Mouse (Mus musculus): ENCODE measurements around the gene Tpbpa. TPM values are rescaled to one million over a fixed set of nuclear protein-coding genes. Genes with fewer than 3 reads are reported as not detected.
"Not testable (repeated sequence)": the region's sequence is repeated elsewhere in the genome, so short reads cannot be mapped to it uniquely, and the experiment has no call there.

The Tpbpa gene
- polyA plus RNA-seq, 1 experiment from 2014 or later, result not detected

DNA sequence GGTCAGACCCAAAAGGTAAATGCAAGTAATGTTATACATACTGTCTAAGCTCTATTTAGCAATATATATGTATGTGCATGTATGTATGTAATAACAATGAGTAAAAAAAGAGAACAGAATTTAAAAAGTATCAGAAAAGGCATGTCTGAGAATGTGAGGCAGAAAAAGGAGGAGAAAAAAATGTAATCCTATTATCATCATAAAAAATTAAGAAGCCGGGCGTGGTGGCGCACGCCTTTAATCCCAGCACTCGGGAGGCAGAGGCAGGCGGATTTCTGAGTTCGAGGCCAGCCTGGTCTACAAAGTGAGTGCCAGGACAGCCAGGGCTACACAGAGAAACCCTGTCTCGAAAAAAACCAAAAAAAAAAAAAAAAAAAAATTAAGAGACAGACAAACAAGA is 45.0 kb downstream of the Tpbpa start, which contains the start of gene Gm49392:
TSS of gene Gm49392 (minus strand) at position 101 of the 400 bp plus-strand sequence.
- not testable (repeated sequence) for ATAC-seq (replicated peaks; ENCODE audit: extremely low read depth, insufficient read depth, low FRiP score)
- 90% methylated on average over 7 of the region's 8 CpGs for WGBS
- peak within 1 kb of the TSS; percentile 68 for H3K27ac ChIP-seq (ENCODE audit: low read length)

DNA sequence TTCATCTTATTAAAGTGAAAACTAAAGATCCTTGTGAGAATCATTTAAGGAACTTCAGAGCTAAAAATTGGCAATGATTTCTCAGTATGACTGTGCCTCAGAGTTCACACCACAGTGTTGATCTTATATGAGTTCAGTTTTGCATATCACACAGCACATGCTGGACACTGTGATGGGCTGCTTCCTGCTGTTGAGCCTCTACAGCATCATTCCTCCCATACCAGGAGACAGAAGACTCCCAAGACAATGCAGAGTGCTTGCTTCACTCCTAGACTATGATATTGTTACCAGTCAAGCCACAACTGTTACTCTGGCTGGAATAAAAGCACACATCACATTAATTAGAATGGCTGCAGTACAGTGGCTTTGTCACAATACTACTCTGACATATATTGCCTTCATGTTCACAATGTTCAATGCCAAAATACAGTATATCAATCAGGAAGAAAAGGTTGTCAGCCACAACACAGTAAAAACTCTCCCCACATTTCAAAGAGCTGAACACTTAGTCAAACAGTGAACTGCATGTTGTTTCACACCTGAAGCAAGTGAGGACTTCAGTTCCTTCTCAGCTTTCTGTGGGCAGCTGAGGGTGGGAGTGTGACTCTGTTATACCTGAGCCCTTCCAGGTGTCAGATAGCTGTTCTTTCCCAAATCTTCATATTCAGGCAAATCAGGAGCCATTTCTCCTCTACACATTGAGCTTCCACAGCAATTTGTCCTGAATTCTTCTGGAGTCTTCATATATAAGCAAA is 46.2 kb downstream of the Tpbpa start:
- Histone ChIP-seq H3K27ac (ENCODE audit: low read length) (no peak overlapping the region), H3K4me2 (ENCODE audit: low read depth, low read length) (no peak overlapping the region), H3K9me3 (replicated peaks; ENCODE audit: control insufficient read depth, low read length) (no peaks in the 10 kb centered on the region), H3K36me3 (ENCODE audit: control insufficient read depth, insufficient read depth) (no peaks in the 10 kb centered on the region), H3K27me3 (ENCODE audit: control insufficient read depth, insufficient read depth, low read length) (no peaks in the 10 kb centered on the region), H3K9ac (ENCODE audit: low read length) (no peak overlapping the region), H3K4me1 (ENCODE audit: control insufficient read depth, insufficient read depth, low read length) (no peaks in the 10 kb centered on the region), H3K4me3 (ENCODE audit: low read length) (no peak overlapping the region)
- ATAC-seq (replicated peaks; ENCODE audit: extremely low read depth, insufficient read depth, low FRiP score), result no peak

More for the DNA sequence above, 45.0 kb downstream of the Tpbpa start, which contains the start of gene Gm49392:
- not testable (repeated sequence) for H3K4me3 ChIP-seq (ENCODE audit: low read length); H3K9ac ChIP-seq (ENCODE audit: low read length); H3K4me1 ChIP-seq (ENCODE audit: control insufficient read depth, insufficient read depth, low read length); H3K4me2 ChIP-seq (ENCODE audit: low read depth, low read length); H3K36me3 ChIP-seq (ENCODE audit: control insufficient read depth, insufficient read depth); H3K27me3 ChIP-seq (ENCODE audit: control insufficient read depth, insufficient read depth, low read length); H3K9me3 ChIP-seq (replicated peaks; ENCODE audit: control insufficient read depth, low read length)

DNA sequence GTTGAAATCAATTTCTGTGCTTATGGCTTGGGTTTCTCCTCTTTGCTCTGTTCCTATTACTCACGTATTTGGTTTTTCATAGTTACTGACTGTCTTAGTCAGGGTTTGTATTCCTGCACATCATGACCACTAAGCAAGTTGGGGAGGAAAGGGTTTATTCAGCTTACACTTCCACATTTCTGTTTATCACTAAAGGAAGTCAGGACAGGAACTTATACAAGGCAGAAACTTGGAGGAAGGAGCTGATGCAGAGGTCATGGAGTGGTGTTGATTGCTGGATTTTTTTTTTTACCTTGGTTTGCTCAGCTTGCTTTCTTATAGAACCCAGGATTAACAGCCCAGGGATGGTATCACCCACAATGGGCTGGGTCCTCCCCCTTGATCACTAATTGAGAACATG is 49.5 kb downstream of the Tpbpa start:
- H3K4me3 ChIP-seq (ENCODE audit: low read length), result no peak overlapping the region
- no peak overlapping the region for H3K9ac ChIP-seq (ENCODE audit: low read length)
- no peak overlapping the region for H3K4me2 ChIP-seq (ENCODE audit: low read depth, low read length)
- no peaks in the 10 kb centered on the region for H3K27me3 ChIP-seq (ENCODE audit: control insufficient read depth, insufficient read depth, low read length)
- no peaks in the 10 kb centered on the region for H3K36me3 ChIP-seq (ENCODE audit: control insufficient read depth, insufficient read depth)
- H3K4me1 ChIP-seq (ENCODE audit: control insufficient read depth, insufficient read depth, low read length), result no peaks in the 10 kb centered on the region
- no peaks in the 10 kb centered on the region for H3K9me3 ChIP-seq (replicated peaks; ENCODE audit: control insufficient read depth, low read length)
- WGBS, result 86% methylated on average over 1 of the region's 1 CpGs
- H3K27ac ChIP-seq (ENCODE audit: low read length), result no peak overlapping the region
- no peak for ATAC-seq (replicated peaks; ENCODE audit: extremely low read depth, insufficient read depth, low FRiP score)

Other genes starting within 250 kb of the Tpbpa start
- gene BC051665, start 155.6 kb downstream of the Tpbpa start, polyA plus RNA-seq (2015; fragmentation: Nextera tagmentation; extraction: Ambion mirVana), result not detected in 2 replicates
- gene Ctsll3, start 139.1 kb downstream of the Tpbpa start, polyA plus RNA-seq (2015; fragmentation: Nextera tagmentation; extraction: Ambion mirVana), result not detected in 2 replicates
- 0.87 TPM in 1 of 2 replicates, not detected in the other for gene 4930486L24Rik, start 77.5 kb downstream of the Tpbpa start, polyA plus RNA-seq (2015; fragmentation: Nextera tagmentation; extraction: Ambion mirVana)
- 1.0 TPM in 1 of 2 replicates, not detected in the other for gene Gm49392, start 45.1 kb downstream of the Tpbpa start, polyA plus RNA-seq (2015; fragmentation: Nextera tagmentation; extraction: Ambion mirVana)
- 5.3 and 6.1 TPM in 2 replicates for gene Ctla2b, start 44.5 kb downstream of the Tpbpa start, polyA plus RNA-seq (2015; fragmentation: Nextera tagmentation; extraction: Ambion mirVana)
- not detected in 2 replicates for gene Tpbpb, start 37.1 kb downstream of the Tpbpa start, polyA plus RNA-seq (2015; fragmentation: Nextera tagmentation; extraction: Ambion mirVana)
- gene Gm49393, start 6.4 kb downstream of the Tpbpa start, polyA plus RNA-seq (2015; fragmentation: Nextera tagmentation; extraction: Ambion mirVana), result not detected in 2 replicates
- gene Gm49391, start 5.4 kb downstream of the Tpbpa start, polyA plus RNA-seq (2015; fragmentation: Nextera tagmentation; extraction: Ambion mirVana), result 2.7 and 3.3 TPM in 2 replicates
- 86.1 and 88.3 TPM in 2 replicates for gene Ctla2a, start 5.4 kb downstream of the Tpbpa start, polyA plus RNA-seq (2015; fragmentation: Nextera tagmentation; extraction: Ambion mirVana)
- not detected in 2 replicates for gene Ctsj, start 64.0 kb upstream of the Tpbpa start, polyA plus RNA-seq (2015; fragmentation: Nextera tagmentation; extraction: Ambion mirVana)
- not detected in 2 replicates for gene Ctsq, start 98.6 kb upstream of the Tpbpa start, polyA plus RNA-seq (2015; fragmentation: Nextera tagmentation; extraction: Ambion mirVana)
- not detected in 2 replicates for gene Ctsr, start 222.3 kb upstream of the Tpbpa start, polyA plus RNA-seq (2015; fragmentation: Nextera tagmentation; extraction: Ambion mirVana)